Mouse (Mus musculus) MEL (cell line): ENCODE measurements around the gene Rcn1. TPM values are rescaled to one million over a fixed set of nuclear protein-coding genes. Genes with fewer than 3 reads are reported as not detected.

ENCODE experiments used
- DNase-seq: peaks from one replicate; pipeline ENCODE4 v3.0.0; 2011; ENCODE audit warnings: low read depth, low spot score
- H3K27ac ChIP-seq: 2 replicates; pipeline ENCODE4 v1.5.1; 2012; ENCODE audit warnings: low read depth, mild to moderate bottlenecking, control low read depth, low read length, moderate library complexity; ENCODE audit not compliant: control insufficient read depth
- H3K27me3 ChIP-seq, 2 experiments: fragments of 150-350 bp in 1 of 2; sonication (generic) in 1 of 2; 2 replicates each; pipeline ENCODE4 v1.6.1; 2012; ENCODE audit warnings: low read length in 2 of 2, mild to moderate bottlenecking in 2 of 2, improper control_type of control experiment in 1 of 2, moderate library complexity in 1 of 2; ENCODE audit not compliant: insufficient read depth in 2 of 2, control insufficient read depth in 1 of 2
- H3K36me3 ChIP-seq, 2 experiments: 2 replicates each; pipeline ENCODE4 v1.6.1; 2012 to 2014; ENCODE audit warnings: low read length in 2 of 2, improper control_type of control experiment in 1 of 2, inconsistent platforms in 1 of 2, mild to moderate bottlenecking in 1 of 2; ENCODE audit not compliant: insufficient read depth in 2 of 2, control insufficient read depth in 1 of 2
- H3K4me1 ChIP-seq, 2 experiments: fragments of 150-350 bp in 1 of 2; sonication (generic) in 1 of 2; 2 replicates each; pipeline ENCODE4 v1.6.1; 2012; ENCODE audit warnings: low read length in 2 of 2, improper control_type of control experiment in 1 of 2, mild to moderate bottlenecking in 1 of 2; ENCODE audit not compliant: insufficient read depth in 2 of 2, control insufficient read depth in 1 of 2
- H3K4me3 ChIP-seq, 2 experiments: fragments of 150-350 bp in 1 of 2; sonication (generic) in 1 of 2; 2 replicates each; pipeline ENCODE4 v1.5.1; 2012; ENCODE audit warnings: low read depth in 2 of 2, low read length in 2 of 2, mild to moderate bottlenecking in 2 of 2, moderate library complexity in 2 of 2, control low read depth in 1 of 2, improper control_type of control experiment in 1 of 2; ENCODE audit not compliant: control insufficient read depth in 1 of 2, insufficient read depth in 1 of 2
- H3K79me2 ChIP-seq: 2 replicates; pipeline ENCODE4 v1.6.1; 2012; ENCODE audit warnings: mild to moderate bottlenecking, low read length, moderate library complexity; ENCODE audit not compliant: control insufficient read depth, poor library complexity, insufficient read depth
- H3K9ac ChIP-seq: 2 replicates; pipeline ENCODE4 v1.6.1; 2012; ENCODE audit warnings: low read depth, mild to moderate bottlenecking, control low read depth, low read length, moderate library complexity; ENCODE audit not compliant: control insufficient read depth, poor library complexity, severe bottlenecking
- H3K9me3 ChIP-seq: fragments of 150-350 bp; sonication (generic); replicated peaks from 2 replicates; pipeline ENCODE4 v1.6.1; 2012; ENCODE audit warnings: mild to moderate bottlenecking, low read length, improper control_type of control experiment, moderate library complexity; ENCODE audit not compliant: insufficient read depth
- CHD1 ChIP-seq: IDR thresholded peaks from 2 replicates; pipeline ENCODE4 v1.6.1; 2012; ENCODE audit warnings: low read depth, mild to moderate bottlenecking, inconsistent platforms, low read length, improper control_type of control experiment
- E2F4 ChIP-seq: IDR thresholded peaks from 2 replicates; pipeline ENCODE4 v1.6.1; 2011; ENCODE audit warnings: low read depth, low read length, improper control_type of control experiment, borderline replicate concordance
- EP300 ChIP-seq, 2 experiments: IDR thresholded peaks; 2 replicates each; pipeline ENCODE4 v1.6.1; 2011; ENCODE audit warnings: improper control_type of control experiment in 2 of 2, low read length in 2 of 2, low read depth in 1 of 2, mild to moderate bottlenecking in 1 of 2
- ETS1 ChIP-seq: IDR thresholded peaks from 2 replicates; pipeline ENCODE4 v1.6.1; 2012; ENCODE audit warnings: low read depth, mild to moderate bottlenecking, inconsistent platforms, low read length, improper control_type of control experiment, moderate library complexity
- JUND ChIP-seq: IDR thresholded peaks from 2 replicates; pipeline ENCODE4 v1.6.1; 2011; ENCODE audit warnings: low read depth, mild to moderate bottlenecking, improper control_type of control experiment, low read length
- MAFK ChIP-seq: IDR thresholded peaks from 2 replicates; pipeline ENCODE4 v1.6.1; 2011; ENCODE audit warnings: low read depth, mild to moderate bottlenecking, low read length, improper control_type of control experiment, borderline replicate concordance
- MEF2A ChIP-seq: IDR thresholded peaks from 2 replicates; pipeline ENCODE4 v1.6.1; 2014; ENCODE audit warnings: low read depth, mild to moderate bottlenecking, inconsistent platforms, low read length, improper control_type of control experiment; ENCODE audit not compliant: poor library complexity, insufficient replicate concordance, severe bottlenecking; ENCODE audit errors: extremely low read depth
- MYB ChIP-seq: IDR thresholded peaks from 2 replicates; pipeline ENCODE4 v1.6.1; 2011; ENCODE audit warnings: mild to moderate bottlenecking, low read depth, low read length, improper control_type of control experiment
- MYC ChIP-seq: IDR thresholded peaks from 2 replicates; pipeline ENCODE4 v1.6.1; 2011; ENCODE audit warnings: low read depth, mild to moderate bottlenecking, low read length, improper control_type of control experiment, moderate library complexity
- NRF1 ChIP-seq: IDR thresholded peaks from 2 replicates; pipeline ENCODE4 v1.6.1; 2014; ENCODE audit warnings: low read depth, mild to moderate bottlenecking, inconsistent platforms, low read length, improper control_type of control experiment, moderate library complexity; ENCODE audit not compliant: poor library complexity, insufficient read depth, severe bottlenecking
- TAL1 ChIP-seq: IDR thresholded peaks from 2 replicates; pipeline ENCODE4 v1.6.1; 2012; ENCODE audit warnings: mild to moderate bottlenecking, inconsistent platforms, low read length, moderate library complexity, mixed read lengths
- TBP ChIP-seq: IDR thresholded peaks from 2 replicates; pipeline ENCODE4 v1.8.0; 2011; ENCODE audit warnings: low read depth, low read length, improper control_type of control experiment
- TCF12 ChIP-seq: IDR thresholded peaks from 2 replicates; pipeline ENCODE4 v1.6.1; 2014; ENCODE audit warnings: low read depth, mild to moderate bottlenecking, inconsistent platforms, low read length, improper control_type of control experiment, moderate library complexity
- ZC3H11A ChIP-seq: IDR thresholded peaks from 2 replicates; pipeline ENCODE4 v1.6.1; 2012; ENCODE audit warnings: low read depth, mild to moderate bottlenecking, inconsistent platforms, low read length, improper control_type of control experiment
- polyA plus RNA-seq, 2 experiments: library from polyadenylated mRNA; stranded (reverse) in 1 of 2; unstranded in 1 of 2; fragments of >175 nt in 1 of 2; fragments of >200 nt in 1 of 2; gene quantifications; 2 replicates each; pipeline versions ENCODE4 v1.2.1 to v1.2.4; 2012; ENCODE audit warnings: low replicate concordance in 2 of 2, low read depth in 1 of 2; ENCODE audit not compliant: insufficient read length in 2 of 2, insufficient read depth in 1 of 2, missing spikeins in 1 of 2
- total RNA-seq: library from RNA; depleted of rRNA; stranded (reverse); fragments of 300-350 nt; gene quantifications from 2 replicates; pipeline ENCODE4 v1.2.3, GENCODE M21; 2012

Gene Rcn1
- total and polyA plus RNA-seq, 3 experiments = 45.7 to 51.0 TPM; not detected in 1

DNA sequence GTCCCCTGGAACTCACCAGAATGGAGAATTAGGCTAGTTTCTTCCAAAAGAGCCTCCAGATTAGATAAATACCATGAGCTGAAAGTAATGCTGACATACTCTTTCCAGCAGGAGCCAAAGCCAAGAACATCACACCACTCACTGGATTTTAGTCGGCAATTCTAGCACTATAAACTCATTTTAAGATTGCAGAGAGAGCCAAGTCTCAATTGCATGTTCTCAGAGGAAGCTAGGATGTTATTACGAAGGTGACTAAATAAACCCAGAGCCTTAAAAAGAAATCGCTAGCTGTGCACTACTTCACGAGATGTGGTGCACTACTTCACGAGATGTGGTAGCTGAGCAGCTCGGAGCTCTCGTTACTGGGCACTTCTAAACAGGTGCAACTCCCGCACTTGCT is 16.1 kb downstream of the Rcn1 start:
- no peak for DNase-seq

DNA sequence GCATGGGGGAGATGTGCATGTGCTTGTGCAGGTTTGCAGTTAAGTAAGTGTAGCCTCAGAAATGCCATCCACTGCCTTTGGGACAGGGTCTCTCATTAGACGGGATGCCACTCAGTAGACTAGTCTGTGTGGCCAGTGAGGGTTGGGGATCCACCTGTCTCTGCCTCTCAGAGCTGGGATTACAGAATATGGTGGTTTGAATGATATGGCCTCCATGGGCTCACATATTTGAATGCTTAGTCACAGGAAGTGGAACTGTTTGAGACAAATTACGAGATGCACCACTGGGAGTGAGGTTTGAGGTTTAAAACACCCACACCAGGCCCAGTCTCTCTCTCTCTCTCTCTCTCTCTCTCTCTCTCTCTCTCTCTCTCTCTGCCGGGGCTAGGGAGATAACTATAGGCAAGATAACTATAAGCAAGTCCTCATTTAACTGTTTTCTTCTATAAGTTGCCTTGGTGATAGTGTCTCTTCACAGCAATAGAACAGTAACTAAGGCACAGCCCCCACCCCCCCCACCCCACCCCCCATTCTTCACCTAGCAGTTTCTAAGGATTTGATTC is 18.3 kb downstream of the Rcn1 start:
- Histone ChIP-seq H3K9me3 (no peaks in the 10 kb centered on the region), H3K9ac (no peak overlapping the region), H3K79me2 (no peaks in the 10 kb centered on the region), H3K36me3 (peaks cover 3 to 4% of the 10 kb centered on the region in 2 experiments; a peak in 3 of 4 replicates), H3K27me3 (no peaks in the 10 kb centered on the region), H3K4me3 (no peak overlapping the region), H3K4me1 (peaks cover 0 to 9% of the 10 kb centered on the region in 2 experiments; a peak in 1 of 4 replicates), H3K27ac (no peak overlapping the region)
- peak; percentile 46 for DNase-seq
- TF ChIP-seq JUND (peak; percentile 97), E2F4 (no peak), ETS1 (0 out of 2 replicates have a peak, but pooled peaks have one; percentile 9), ZC3H11A (no peak), MEF2A (no peak), EP300 (IDR thresholded peaks at IDR 0.05; ENCODE audit: low read depth in 1 of 2, low read length in 2 of 2) (0 out of 4 replicates have a peak, but pooled peaks of 1 of the 2 experiments have one; percentile 6)

More for the DNA sequence above, 16.1 kb downstream of the Rcn1 start:
- Histone ChIP-seq H3K27me3 (no peaks in the 10 kb centered on the region), H3K79me2 (no peaks in the 10 kb centered on the region), H3K36me3 (peaks cover 3 to 16% of the 10 kb centered on the region in 2 experiments; a peak in 3 of 4 replicates), H3K9me3 (no peaks in the 10 kb centered on the region), H3K27ac (no peak overlapping the region), H3K4me3 (no peak overlapping the region), H3K4me1 (peaks cover 0 to 9% of the 10 kb centered on the region in 2 experiments; a peak in 1 of 4 replicates), H3K9ac (no peak overlapping the region)
- TF ChIP-seq MYC (no peak), TAL1 (no peak), TCF12 (no peak), ETS1 (no peak), NRF1 (no peak), CHD1 (no peak), TBP (no peak), MAFK (no peak), MYB (no peak)
- TF ChIP-seq, all 39 proteins: peak for 0
